Mouse (Mus musculus): ENCODE measurements around the gene Smndc1.

Gene Smndc1

DNA sequence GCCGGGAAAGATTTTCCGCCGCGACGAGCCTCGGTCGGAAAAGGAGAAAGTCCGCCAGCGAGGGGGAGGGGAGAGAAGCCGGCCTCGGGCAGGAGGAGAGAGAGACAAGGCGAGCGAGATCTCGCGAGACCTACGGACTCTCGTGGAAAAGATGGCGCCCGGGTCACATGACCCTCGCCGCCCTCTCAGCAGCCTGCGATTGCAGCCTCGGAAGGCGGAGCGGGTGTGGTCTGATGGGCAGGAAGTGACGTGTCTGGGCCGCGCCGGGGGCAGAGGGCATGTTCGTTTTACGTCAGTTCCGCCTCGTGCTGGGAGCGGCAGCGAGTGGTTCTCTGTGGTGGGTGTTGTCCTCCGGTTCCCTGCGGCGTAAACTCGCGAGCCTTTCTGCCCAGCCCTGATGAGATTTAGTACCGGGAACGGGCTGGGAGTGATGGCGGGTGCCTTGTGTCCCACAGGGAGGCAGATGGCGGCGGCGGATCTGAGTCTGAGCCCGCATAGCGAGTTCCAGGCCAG lies at the start of gene Smndc1:
TSS of gene Smndc1 (minus strand) at position 84 of the 513 bp plus-strand sequence.
- DNase-seq, result peak; percentile 100

DNA sequence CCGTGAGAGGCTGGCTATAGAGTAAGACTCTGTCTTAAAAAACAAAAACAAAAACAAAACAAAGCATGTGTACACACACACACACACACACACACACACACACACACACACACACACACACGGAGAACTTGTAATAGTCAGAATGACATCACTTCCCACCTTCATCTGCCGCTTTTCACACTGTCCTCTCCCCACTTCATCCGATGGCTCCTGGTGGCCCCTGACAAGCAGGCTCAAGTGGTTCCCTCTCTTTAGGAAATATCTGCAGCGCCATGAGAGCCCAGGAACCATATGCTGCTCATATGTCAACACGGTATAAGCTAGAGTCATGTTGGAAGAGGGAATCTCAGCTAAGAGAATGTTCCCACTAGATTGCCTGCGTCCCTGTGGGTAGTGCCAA lies 49.0 kb upstream of the Smndc1 start:
- no peak for DNase-seq

DNA sequence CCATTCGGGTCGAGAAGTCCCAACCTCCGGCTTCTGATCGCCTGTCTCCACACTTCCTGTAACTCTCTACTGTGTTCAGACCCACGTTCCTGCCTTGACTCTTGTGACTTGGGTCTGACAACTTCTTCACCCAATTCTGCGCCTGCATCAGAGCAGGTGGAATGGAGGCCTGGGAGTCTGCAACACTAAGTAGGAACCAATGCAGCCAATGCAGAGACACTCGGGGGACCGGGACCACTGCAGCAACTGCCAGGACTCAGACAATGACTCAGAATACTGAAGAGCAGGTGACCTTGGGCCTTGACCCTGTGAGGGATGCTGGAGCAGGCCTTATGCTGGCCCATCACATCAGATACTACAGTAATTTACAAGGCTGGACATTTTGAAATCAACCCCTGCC lies 47.6 kb upstream of the Smndc1 start:
- no peak for DNase-seq

DNA sequence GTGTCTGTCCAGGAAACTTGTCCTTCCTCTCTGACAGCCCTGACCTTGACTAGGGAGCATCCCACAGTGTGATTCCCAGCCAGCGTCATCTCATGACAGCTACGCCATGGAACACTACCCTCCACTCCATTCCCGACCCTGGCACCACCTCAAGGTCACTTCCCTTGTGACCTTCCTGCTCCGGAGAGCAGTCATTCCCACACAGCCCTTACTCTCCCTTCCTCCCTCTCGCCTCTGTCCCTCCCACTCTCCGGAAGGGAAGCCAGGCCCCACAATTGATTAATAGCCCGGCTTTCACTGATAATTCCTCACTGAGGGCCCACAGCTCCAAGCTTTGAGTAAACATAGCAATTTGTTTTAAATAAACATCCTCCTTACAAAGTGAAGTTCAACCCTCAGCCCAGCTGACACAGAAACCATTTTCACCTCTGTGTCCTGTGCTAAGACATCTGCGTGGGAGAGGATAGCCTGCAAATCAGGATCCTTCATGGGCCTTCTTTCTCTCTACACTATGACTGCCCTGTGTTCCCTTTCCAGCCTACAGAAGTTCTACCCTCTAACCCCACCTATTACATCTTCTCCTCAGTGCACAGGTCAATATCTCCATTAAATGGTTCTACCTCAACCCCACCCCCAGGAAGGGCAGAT lies 47.1 kb upstream of the Smndc1 start:
- DNase-seq, result peak; percentile 40

DNA sequence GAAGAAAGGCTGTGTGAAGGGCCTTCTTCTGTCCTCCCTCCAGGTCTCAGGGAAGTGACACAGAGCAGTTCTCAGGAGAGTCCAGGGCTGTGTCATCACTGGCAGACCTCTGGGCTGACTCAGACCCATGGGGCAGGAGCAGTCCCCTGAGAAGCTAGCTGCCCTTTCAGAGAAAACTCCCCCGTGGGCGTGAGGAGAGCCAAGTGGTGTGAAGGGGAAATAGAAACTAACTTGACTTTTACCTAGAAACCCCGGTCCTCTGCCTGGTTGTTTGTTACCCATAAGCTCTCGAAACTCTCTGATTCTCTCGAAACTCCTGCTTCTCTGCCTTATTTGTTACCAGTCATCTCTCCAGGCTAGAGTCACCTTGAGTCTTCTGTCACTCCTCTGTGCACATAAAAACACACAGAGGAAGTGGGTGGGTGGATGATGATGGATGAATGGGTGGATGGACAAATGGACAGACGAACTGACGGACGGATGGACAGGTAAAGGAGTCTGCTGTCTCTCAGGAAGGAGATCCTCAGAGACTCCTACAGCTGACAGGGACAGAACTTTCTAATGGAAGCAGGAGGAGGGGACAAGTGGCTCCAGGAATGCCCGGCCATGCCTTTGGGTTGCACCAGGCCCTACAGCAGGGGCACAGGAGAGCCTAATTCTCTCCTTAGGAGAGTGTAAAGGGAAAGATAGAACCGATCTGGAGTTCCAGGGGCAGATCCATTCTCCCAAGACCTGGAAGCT lies 43.7 kb upstream of the Smndc1 start:
- DNase-seq, result no peak

DNA sequence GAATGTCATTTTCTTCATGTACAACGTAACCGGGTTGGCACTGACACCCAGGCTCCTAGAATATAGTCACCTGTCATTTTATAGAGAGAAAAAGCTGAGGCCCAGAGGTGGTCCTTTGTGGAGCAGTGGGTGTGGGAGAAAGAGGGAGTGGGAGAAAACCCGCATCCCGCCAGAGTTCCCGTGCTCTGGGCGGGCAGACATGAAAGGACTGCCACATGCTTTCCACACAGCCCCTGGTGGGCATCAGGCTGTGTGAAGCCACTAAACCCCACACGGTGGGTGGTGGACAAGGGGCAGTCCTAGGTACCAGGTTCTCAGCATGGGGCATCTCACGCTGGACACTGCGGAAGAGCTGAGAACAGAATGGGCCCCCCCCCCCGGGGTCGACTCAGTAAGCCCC lies 40.6 kb upstream of the Smndc1 start:
- no peak for DNase-seq

DNA sequence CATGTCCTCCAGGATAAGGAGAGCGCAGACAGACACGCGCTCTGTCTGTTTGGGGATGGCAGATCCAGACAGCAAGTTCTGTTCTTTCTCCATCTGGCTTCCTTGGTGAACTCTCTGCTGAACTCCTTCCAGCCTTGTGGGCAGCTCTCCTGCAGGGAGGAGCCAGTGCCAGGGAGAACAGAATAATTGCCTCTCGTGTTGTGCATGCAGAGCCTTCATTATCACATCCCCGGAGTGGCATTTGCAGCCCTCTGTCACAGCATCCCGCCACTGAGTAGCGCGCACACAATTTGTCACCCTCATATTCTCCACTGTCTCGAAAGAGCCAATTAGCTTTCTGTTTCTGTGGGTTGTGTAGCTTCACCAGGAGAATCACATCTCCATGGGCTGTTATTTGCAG lies 40.0 kb upstream of the Smndc1 start:
- DNase-seq, result no peak

DNA sequence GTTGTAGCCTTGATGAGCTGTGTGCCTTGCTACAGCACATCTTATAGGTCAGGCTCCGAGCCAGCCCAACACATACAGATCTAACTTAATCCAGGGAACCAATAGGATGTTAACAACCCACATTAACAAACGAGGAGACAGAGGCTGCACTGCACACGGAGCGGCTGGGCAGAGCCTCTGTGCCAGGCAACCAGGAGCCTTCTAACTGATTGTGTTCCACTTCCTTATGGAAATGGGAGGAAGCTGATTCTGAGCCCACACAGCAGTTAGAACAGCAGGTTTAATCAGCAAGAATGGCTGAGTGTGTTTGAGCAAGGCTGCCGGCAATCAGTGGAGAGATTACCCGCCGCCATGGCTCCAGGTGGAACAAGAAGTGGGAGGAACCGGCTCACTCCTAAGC lies 37.4 kb upstream of the Smndc1 start:
- no peak for DNase-seq

DNA sequence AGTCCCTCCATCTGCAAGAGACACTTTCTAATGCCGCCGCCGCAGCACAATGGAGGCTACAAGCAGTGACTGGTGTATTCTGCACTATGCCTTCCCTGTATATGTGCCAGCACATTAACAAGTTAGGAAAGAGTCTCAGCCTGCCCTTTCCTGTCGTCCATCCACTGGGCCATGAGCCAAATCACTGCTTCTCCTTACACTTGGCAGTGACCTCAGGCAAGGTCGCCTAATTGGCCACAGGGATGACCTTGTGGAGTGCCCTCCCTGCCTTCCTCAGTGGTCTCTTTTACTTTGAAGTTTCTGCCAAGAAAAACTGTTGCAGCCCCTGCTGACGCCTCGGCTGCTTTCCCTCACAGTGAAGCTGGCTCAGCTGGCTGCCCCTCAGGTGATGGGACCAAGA lies 37.0 kb upstream of the Smndc1 start:
- DNase-seq, result no peak

DNA sequence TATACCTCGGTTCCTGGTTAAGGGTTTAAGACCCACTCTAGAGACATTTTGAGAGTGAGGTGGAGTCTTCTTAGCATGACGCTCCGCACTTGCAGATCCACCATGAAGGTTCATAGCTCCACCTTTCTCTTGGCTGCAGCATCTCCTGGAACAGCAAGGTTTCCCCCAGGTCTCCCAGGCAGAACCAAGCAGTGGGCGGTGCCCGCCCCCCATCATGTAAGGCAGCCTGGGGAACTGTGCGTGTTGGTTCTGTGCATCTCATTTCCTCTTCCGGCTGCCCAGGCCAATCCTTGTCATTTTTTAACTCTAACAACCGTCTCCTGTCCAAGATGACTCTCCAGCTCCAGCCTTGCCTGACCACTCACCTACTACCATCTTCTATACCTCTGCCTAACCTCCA lies 35.4 kb upstream of the Smndc1 start:
- DNase-seq, result no peak

DNA sequence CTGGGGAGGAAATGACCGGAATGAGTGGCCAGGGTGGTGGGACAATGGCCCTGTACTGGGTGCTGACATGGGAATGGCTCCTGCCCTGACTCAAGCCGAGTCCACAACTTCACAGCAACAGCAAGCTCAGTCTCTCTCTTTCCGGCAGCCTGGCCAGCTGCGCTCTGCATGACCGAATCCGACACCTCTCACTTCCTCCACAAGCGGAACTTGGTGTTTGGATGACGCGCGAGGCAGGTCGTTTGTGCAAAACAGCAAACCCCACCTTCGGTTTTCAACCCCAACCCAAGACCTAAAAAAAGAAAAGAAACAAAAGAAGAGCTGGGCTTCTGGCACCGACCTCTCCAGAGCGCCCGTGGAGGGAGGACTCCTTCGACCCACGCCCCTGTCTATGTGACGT lies 34.3 kb upstream of the Smndc1 start:
- peak; percentile 31 for DNase-seq

DNA sequence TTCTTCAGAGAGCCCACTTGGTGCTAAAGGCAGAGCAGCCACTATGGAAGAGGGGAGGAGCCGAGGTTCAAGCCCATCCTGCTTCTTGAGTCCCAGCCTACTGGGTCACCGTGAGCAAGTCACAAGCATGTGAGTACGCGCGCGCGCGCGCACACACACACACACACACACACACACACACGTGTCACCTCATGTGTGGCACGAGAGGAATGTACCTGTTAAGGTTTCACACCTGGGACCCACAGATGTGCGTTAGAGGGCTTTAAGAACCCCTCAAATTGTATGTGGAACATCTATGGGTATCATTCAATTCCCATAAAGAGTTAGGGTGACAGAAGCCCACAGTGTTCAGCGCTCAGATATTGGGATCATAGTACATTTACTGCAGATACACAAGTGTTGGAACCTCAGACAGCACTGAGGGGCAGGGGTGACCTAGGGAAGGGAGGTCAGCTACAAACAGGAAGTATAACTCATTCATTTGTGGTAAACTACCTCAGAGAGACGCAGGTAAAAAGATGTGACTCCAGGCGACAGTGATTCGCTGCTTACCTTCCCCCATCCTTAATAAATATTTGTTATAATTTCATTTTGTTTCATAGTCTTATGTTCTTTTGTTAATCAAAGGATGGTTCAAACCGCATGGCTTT lies 33.6 kb upstream of the Smndc1 start:
- no peak for DNase-seq

DNA sequence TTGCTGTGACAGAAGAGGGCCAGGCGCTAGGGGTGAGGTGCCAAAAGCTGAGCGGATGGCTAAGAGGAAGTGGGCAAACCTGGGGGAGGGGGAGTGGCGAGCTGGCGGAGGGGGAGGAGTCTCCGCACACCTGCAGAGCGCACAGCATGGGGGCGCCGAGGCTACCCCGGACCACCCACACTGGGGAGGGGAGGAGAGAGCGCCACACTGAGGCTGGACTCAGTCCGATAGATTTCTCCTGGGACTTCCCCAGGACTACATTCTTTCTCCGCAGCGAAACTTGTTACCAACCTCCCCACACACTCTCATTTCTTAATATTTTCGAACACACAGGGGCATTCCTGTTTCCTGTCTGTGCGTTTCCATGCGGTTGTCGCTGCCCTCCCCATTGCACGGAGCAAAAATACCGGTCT lies 33.0 kb upstream of the Smndc1 start:
- peak; percentile 15 for DNase-seq

DNA sequence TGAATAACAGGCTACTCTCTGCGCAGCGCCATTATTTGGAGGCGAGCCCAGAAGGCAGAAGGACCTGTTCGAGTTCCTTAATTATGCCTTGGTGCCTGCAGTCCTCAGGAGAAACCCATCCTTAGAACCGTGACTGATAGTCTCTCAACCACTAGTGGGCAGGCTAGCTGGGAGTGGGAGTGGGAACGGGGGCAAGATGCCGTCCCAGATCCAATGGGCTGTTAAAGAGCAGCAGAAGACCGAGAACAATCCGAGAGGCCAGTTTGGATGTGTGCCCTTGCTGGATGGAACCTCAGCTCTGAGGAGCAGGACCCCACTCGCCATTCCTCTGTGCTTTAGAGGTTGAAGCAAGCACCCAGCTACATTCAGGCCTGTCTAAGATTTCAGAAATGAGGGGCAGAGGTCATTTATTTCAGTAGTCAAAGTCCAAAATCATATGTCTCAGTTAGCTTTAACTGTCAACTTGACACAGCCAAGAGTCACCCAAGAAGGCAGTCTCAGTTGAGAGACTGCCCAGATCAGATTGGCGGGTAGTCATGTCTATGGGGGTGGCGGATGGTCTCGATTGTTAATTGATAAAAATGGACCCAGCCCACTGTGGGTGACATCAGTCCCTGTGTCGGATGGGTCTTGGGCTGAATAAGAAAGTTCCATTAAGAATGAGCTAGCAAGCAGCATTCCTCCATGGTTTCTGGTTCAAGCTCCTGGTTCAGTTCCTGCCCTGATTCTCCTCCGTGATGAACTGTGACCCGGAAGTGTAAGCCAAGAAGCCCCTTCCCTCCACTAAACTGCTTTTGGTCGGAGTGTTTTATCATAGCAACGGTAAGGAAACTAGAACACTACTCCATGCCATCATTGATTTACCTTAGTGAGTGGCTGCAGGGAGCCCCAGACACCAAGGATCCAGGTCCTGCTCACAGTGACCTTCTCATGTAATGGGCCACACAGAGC lies 32.3 kb upstream of the Smndc1 start:
- DNase-seq, result no peak

DNA sequence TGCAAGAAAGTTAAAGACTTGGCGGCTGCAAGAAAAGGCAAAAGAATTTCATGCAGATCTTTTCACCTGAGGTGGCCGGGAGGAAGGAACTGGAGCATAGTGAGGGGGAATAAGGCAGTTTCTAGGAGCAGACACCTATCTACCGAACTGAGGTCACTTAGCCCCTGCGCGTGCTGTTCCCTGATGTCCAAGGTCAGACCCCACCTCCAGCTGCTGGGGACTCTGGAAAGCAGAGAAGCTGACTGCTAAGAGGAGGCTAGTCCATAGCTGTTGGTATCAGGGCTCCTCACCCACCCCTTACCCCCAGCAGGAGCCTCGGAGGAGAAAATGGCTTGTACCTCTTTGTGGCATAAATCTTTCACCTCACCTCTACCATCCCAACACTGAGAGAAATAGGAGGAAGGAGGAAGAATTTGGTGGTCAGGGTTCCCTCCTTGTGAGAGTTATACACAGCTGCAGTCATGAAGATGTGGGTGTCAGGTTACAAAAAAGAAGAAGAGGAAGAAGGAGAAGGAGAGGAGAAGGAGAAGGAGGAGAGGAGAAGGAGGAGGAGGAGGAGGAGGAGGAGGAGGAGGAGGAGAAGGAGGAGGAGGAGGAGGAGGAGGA lies 31.3 kb upstream of the Smndc1 start:
- no peak for DNase-seq

DNA sequence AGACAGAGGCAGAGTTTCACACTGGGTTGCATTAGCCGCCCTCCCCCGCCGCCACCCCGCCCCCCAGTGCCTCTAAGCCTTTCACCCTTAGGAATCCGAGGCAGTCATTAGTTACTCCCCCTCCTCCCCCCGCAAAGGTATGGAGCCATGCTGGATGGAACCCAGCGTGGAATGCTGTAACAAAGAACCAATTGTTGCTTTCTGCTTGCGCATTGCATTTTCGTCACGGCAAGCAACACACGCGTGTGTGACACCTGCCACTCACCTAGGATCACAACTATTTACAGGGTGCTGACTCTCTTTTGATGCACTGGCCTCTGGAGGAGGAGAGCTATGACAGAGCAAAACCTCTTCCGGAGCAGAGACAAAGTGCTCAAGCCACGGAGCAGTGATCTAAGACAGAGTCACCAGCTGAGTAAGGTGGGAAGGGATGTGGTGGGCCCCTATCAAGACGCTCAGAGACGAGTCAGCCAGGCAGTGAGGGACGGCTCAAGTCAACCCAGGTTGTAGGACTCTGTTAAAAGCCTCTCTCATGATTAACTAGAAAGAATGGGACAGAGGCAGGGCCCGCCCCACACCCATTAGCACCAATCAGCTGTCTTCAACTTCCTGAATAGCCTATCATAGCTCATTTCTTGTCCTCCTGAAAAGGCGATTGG lies 30.7 kb upstream of the Smndc1 start:
- peak; percentile 74 for DNase-seq

DNA sequence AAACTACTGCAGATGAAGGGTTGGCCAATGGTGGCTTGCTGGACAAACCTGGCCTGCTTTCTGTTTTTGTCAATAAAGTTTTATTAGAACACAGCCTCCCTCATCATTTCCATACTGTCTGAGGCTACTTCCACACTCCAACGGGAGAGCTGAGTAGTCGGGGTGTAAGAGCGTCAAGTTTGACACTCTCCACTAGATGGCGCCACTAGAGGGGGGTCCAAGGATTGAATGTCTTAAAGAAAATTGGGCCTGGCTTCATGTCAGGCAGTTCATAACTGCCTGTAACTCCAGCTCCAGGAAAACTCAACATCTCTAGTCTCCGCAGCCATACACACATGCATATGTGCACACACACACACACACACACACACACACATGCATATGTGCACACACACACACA lies 29.5 kb upstream of the Smndc1 start:
- DNase-seq, result peak; percentile 68

DNA sequence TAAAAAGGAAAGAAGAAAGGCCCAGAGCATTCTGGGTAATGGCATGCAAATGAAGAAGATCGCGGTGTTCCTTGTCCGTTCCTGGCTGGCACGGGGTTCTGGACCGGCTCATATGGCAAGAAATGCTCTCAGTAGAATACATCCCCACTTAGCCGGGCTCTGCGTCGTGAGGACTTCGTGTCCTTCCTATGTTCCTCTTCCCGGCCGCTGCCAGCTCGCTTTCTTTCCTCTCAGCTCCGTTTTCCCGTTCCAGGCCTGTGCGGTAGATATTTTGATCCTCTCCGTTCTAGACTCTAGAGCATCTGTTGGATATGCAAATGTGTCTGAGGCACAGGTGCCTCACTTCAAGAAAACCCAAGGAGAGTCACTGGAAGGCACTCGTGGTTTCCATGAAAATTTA lies 24.8 kb upstream of the Smndc1 start:
- DNase-seq, result no peak

DNA sequence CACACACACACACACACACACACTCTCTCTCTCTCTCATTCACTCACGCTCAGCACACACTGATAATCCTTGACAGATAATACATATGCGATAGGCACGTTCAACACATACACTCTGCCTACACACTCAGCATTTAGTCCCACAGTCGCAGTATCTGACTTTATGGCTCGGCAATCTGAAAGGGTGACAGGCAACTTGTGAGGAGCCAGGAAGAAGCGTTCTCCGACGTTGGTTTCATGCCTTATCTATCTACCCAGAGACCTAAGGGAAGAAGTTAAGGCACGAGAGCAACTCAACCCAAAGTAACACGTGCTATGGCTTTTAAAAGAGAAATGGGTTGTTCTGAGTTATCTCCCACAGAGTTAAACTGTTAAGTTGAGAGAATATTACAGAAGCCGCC lies 24.3 kb upstream of the Smndc1 start:
- DNase-seq, result peak; percentile 36

DNA sequence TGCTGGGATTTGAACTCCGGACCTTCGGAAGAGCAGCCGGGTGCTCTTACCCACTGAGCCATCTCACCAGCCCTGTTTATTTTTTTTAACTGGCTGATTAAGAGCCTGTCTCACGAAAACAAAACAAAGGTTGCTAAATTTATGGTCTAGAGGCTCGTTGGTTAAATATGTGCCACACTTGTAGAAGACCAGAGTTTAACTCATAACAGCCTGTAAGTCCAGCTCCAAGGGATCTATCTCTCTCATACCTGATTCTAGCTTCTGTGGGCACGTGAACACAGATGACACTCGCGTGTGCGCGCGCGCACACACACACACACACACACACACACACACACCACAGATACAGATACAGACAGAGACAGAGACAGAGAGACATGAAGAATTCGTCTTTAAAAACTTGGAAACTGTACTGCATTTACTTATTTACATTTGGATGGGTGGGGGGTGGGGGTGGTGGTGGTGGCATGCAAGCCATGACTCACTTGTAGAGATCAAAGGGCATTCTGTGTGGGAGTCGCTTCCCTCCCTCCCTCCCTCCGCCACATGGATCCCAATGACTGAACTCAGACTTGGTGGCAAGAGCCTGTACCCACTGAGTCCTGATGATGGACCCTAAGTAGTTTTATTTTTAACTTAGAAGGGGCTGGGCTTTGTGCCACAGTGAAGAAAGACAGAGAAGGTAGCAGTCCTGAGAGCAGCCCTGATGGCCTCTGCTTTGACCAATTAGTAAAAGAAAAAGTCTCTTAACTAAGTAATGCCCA lies 23.4 kb upstream of the Smndc1 start:
- no peak for DNase-seq

Measured in liver (tissue).